Mouse (Mus musculus) CH12.LX (cell line): ENCODE measurements around the gene Hyal3. TPM values are rescaled to one million over a fixed set of nuclear protein-coding genes. Genes with fewer than 3 reads are reported as not detected.

Source experiments
- DNase-seq: peaks from one replicate; pipeline ENCODE4 v3.0.0-alpha.2; 2013; ENCODE audit errors: extremely low read depth
- H3K27ac ChIP-seq: 2 replicates; pipeline ENCODE4 v1.5.1; 2012; ENCODE audit warnings: low read depth, mild to moderate bottlenecking, control low read depth, moderate library complexity; ENCODE audit not compliant: insufficient read depth
- H3K27me3 ChIP-seq: replicated peaks from 2 replicates; pipeline ENCODE3; 2012; ENCODE audit warnings: inconsistent platforms
- H3K36me3 ChIP-seq, 2 experiments: replicated peaks in 1 of 2; 2 replicates each; pipeline versions ENCODE3 to v1.6.1; 2012; ENCODE audit warnings: inconsistent platforms in 1 of 2, low read length in 1 of 2, mild to moderate bottlenecking in 1 of 2, mixed read lengths in 1 of 2, moderate library complexity in 1 of 2; ENCODE audit not compliant: control insufficient read depth in 1 of 2, insufficient read depth in 1 of 2
- H3K4me1 ChIP-seq, 2 experiments: 2 replicates each; pipeline ENCODE4 v1.6.1; 2012; ENCODE audit warnings: inconsistent platforms in 1 of 2, moderate library complexity in 1 of 2; ENCODE audit not compliant: insufficient read depth in 2 of 2, control insufficient read depth in 1 of 2
- H3K4me2 ChIP-seq: 2 replicates; pipeline ENCODE4 v1.6.1; 2012; ENCODE audit warnings: low read depth, mild to moderate bottlenecking, control low read depth; ENCODE audit not compliant: poor library complexity, insufficient read depth, severe bottlenecking
- H3K4me3 ChIP-seq, 3 experiments: fragments of 150-350 bp in 1 of 3; sonication (generic) in 1 of 3; replicated peaks in 1 of 3; 2 replicates each; pipeline versions ENCODE3 to v1.5.1; 2011 to 2012; ENCODE audit warnings: low read depth in 2 of 3, low read length in 2 of 3, mild to moderate bottlenecking in 2 of 3, moderate library complexity in 2 of 3, control low read depth in 1 of 3, improper control_type of control experiment in 1 of 3, inconsistent platforms in 1 of 3, mixed read lengths in 1 of 3; ENCODE audit not compliant: poor library complexity in 1 of 3
- H3K79me2 ChIP-seq: replicated peaks from 2 replicates; pipeline ENCODE4 v1.6.1; 2012; ENCODE audit warnings: mild to moderate bottlenecking, moderate library complexity; ENCODE audit not compliant: control insufficient read depth, poor library complexity, insufficient read depth, severe bottlenecking; ENCODE audit errors: extremely low read depth
- H3K9ac ChIP-seq: 2 replicates; pipeline ENCODE4 v1.6.1; 2012; ENCODE audit warnings: low read depth, mild to moderate bottlenecking, control low read depth, moderate library complexity; ENCODE audit not compliant: insufficient read depth
- H3K9me3 ChIP-seq: replicated peaks from 2 replicates; pipeline ENCODE3; 2012; ENCODE audit warnings: low read length, inconsistent platforms, mixed read lengths
- BHLHE40 ChIP-seq: IDR thresholded peaks from 2 replicates; pipeline ENCODE4 v1.6.1; 2011; ENCODE audit warnings: mild to moderate bottlenecking, low read depth, low read length, improper control_type of control experiment
- CHD1 ChIP-seq: IDR thresholded peaks from 2 replicates; pipeline ENCODE4 v1.6.1; 2012; ENCODE audit warnings: low read depth, low read length, improper control_type of control experiment, inconsistent platforms
- CTCF ChIP-seq, 2 experiments: IDR thresholded peaks in 1 of 2; conservative IDR thresholded peaks in 1 of 2; 2 replicates each; pipeline ENCODE4 v1.5.1; 2011 to 2012; ENCODE audit warnings: low read depth in 2 of 2, low read length in 2 of 2, improper control_type of control experiment in 1 of 2, inconsistent platforms in 1 of 2, mild to moderate bottlenecking in 1 of 2, moderate library complexity in 1 of 2
- ELF1 ChIP-seq: IDR thresholded peaks from 2 replicates; pipeline ENCODE4 v1.6.1; 2014; ENCODE audit warnings: low read depth, mild to moderate bottlenecking, inconsistent platforms, low read length, improper control_type of control experiment
- EP300 ChIP-seq: IDR thresholded peaks from 2 replicates; pipeline ENCODE4 v1.6.1; 2011; ENCODE audit warnings: low read length, improper control_type of control experiment
- ETS1 ChIP-seq: conservative IDR thresholded peaks from 2 replicates; pipeline ENCODE4 v1.6.1; 2012; ENCODE audit warnings: low read depth, mild to moderate bottlenecking, inconsistent platforms, low read length, improper control_type of control experiment, moderate library complexity
- HCFC1 ChIP-seq: IDR thresholded peaks from 2 replicates; pipeline ENCODE4 v1.6.1; 2012; ENCODE audit warnings: low read depth, mild to moderate bottlenecking, inconsistent platforms, low read length, improper control_type of control experiment
- MAX ChIP-seq: IDR thresholded peaks from 2 replicates; pipeline ENCODE4 v1.6.1; 2011; ENCODE audit warnings: low read length, improper control_type of control experiment
- MAZ ChIP-seq: IDR thresholded peaks from 2 replicates; pipeline ENCODE4 v1.6.1; 2012; ENCODE audit warnings: low read depth, mild to moderate bottlenecking, inconsistent platforms, low read length, improper control_type of control experiment, moderate library complexity
- MEF2A ChIP-seq: IDR thresholded peaks from 2 replicates; pipeline ENCODE4 v1.6.1; 2014; ENCODE audit warnings: low read depth, mild to moderate bottlenecking, inconsistent platforms, low read length, improper control_type of control experiment, borderline replicate concordance
- MXI1 ChIP-seq: IDR thresholded peaks from 2 replicates; pipeline ENCODE4 v1.6.1; 2011; ENCODE audit warnings: mild to moderate bottlenecking, low read depth, low read length, improper control_type of control experiment
- NELFE ChIP-seq: IDR thresholded peaks from 2 replicates; pipeline ENCODE4 v1.6.1; 2011; ENCODE audit warnings: low read depth, low read length, improper control_type of control experiment
- PAX5 ChIP-seq: IDR thresholded peaks from 2 replicates; pipeline ENCODE4 v1.6.1; 2012; ENCODE audit warnings: low read length, inconsistent platforms, mixed read lengths
- POLR2A ChIP-seq: IDR thresholded peaks from 2 replicates; pipeline ENCODE4 v1.6.1; 2011; ENCODE audit warnings: low read depth, mild to moderate bottlenecking, improper control_type of control experiment, low read length
- POLR2AphosphoS2 ChIP-seq: IDR thresholded peaks from 2 replicates; pipeline ENCODE4 v1.6.1; 2011; ENCODE audit warnings: low read depth, low read length, improper control_type of control experiment
- RAD21 ChIP-seq: IDR thresholded peaks from 2 replicates; pipeline ENCODE4 v1.6.1; 2011; ENCODE audit warnings: low read depth, mild to moderate bottlenecking, low read length, improper control_type of control experiment, moderate library complexity
- RCOR1 ChIP-seq: conservative IDR thresholded peaks from 2 replicates; pipeline ENCODE4 v1.6.1; 2012; ENCODE audit warnings: low read depth, mild to moderate bottlenecking, inconsistent platforms, low read length, improper control_type of control experiment
- SIN3A ChIP-seq: IDR thresholded peaks from 2 replicates; pipeline ENCODE4 v1.6.1; 2012; ENCODE audit warnings: low read length, improper control_type of control experiment, inconsistent platforms
- TCF12 ChIP-seq: IDR thresholded peaks from 2 replicates; pipeline ENCODE4 v1.6.1; 2014; ENCODE audit warnings: low read depth, mild to moderate bottlenecking, inconsistent platforms, low read length, improper control_type of control experiment
- UBTF ChIP-seq: IDR thresholded peaks from 2 replicates; pipeline ENCODE4 v1.6.1; 2012; ENCODE audit warnings: low read depth, mild to moderate bottlenecking, inconsistent platforms, low read length, improper control_type of control experiment, moderate library complexity
- ZMIZ1 ChIP-seq: IDR thresholded peaks from 2 replicates; pipeline ENCODE4 v1.6.1; 2012; ENCODE audit warnings: low read depth, mild to moderate bottlenecking, inconsistent platforms, low read length, improper control_type of control experiment
- dilution Hi-C: fragments of 300-500 bp; cut with MboI; formaldehyde crosslinking; loops from 2 replicates; pipeline ENCODE4 v1.14.3; 2020; ENCODE audit warnings: low sequenced_read_pairs; ENCODE audit not compliant: extremely low pct_unique_long_range_greater_than_20kb, extremely low pct_ligation_motif_present
- in situ Hi-C: fragments of 300-500 bp; cut with MboI; formaldehyde crosslinking; loops from 3 replicates; pipeline ENCODE4 v1.14.3; 2019; ENCODE audit warnings: low sequenced_read_pairs, low pct_ligation_motif_present, low pct_unique_long_range_greater_than_20kb, mixed read lengths
- polyA plus RNA-seq: library from polyadenylated mRNA; unstranded; fragments of >175 nt; gene quantifications from 2 replicates; pipeline ENCODE4 v1.2.1, GENCODE M21; 2012; ENCODE audit warnings: low read depth; ENCODE audit not compliant: insufficient read length
- total RNA-seq, 2 experiments: library from RNA; depleted of rRNA; stranded (reverse); fragments of 300-350 nt in 1 of 2; fragments of >200 nt in 1 of 2; gene quantifications; 2 replicates each; pipeline ENCODE4 v1.2.3; 2012 to 2014

The Hyal3 gene
- total and polyA plus RNA-seq, 3 experiments: 0.12 to 0.21 (median 0.13) TPM

GRCm38 (mm10) chr9:107599433-107599832 lies 18.8 kb downstream of the Hyal3 start:
- H3K9me3 ChIP-seq: no peaks in the 10 kb centered on the region
- in situ Hi-C loops: no loop called here
- no peak for TF ChIP-seq RAD21
- TF ChIP-seq ELF1: no peak
- TF ChIP-seq PAX5: no peak
- no peak for TF ChIP-seq EP300
- TF ChIP-seq CTCF (conservative IDR thresholded peaks at IDR 0.05 in 1 of 2, IDR thresholded peaks at IDR 0.05 in 1 of 2; ENCODE audit: low read depth in 2 of 2, low read length in 2 of 2): no peak
- TF ChIP-seq CHD1: no peak
- no peak for TF ChIP-seq POLR2A
- TF ChIP-seq MEF2A: no peak
- TF ChIP-seq ZMIZ1: no peak
- TF ChIP-seq NELFE: no peak
- no peak for TF ChIP-seq UBTF
- TF ChIP-seq HCFC1: no peak
- TF ChIP-seq SIN3A: no peak
- no peak for TF ChIP-seq BHLHE40
- no peak for TF ChIP-seq POLR2AphosphoS2

DNA sequence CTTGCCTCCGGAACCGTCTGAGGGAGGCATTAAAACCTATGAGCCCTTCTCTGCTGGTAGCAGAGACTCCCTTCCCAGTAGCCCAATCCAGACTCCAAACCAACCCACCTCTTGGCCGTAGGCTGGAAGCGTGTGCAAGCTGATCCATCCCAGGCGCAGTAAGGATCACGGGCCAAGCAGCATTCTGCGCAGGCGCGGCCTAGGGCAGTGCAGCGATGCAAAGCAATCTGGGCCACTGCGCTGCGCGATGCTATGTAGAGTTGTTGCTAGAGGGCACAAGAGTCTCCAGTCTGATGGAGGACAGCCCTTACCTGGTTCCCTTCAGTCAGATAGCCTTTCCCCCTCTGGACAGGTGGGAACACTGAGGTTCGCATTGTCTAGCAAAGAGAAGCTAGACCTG lies 19.2 kb downstream of the Hyal3 start:
- in situ Hi-C loops (no loop called here), dilution Hi-C loops (no loop called here)
- Histone ChIP-seq H3K9ac (no peak overlapping the region), H3K27ac (no peak overlapping the region), H3K4me2 (no peak overlapping the region), H3K79me2 (no peaks in the 10 kb centered on the region), H3K4me1 (peaks cover 24 to 43% of the 10 kb centered on the region in 2 experiments), H3K4me3 (no peak overlapping the region), H3K27me3 (no peaks in the 10 kb centered on the region), H3K9me3 (no peaks in the 10 kb centered on the region), H3K36me3 (peaks cover 4 to 66% of the 10 kb centered on the region in 2 experiments)
- TF ChIP-seq TCF12 (no peak), RCOR1 (no peak), ELF1 (no peak), BHLHE40 (no peak), MAZ (no peak), MXI1 (no peak), NELFE (no peak), POLR2AphosphoS2 (no peak), RAD21 (no peak), MAX (no peak), ETS1 (no peak)
- DNase-seq: no peak

More at GRCm38 (mm10) chr9:107599433-107599832, 18.8 kb downstream of the Hyal3 start:
- Histone ChIP-seq H3K9ac (no peak overlapping the region), H3K4me2 (no peak overlapping the region), H3K27ac (no peak overlapping the region), H3K79me2 (no peaks in the 10 kb centered on the region), H3K4me1 (peaks cover 24 to 39% of the 10 kb centered on the region in 2 experiments), H3K36me3 (peaks cover 4 to 70% of the 10 kb centered on the region in 2 experiments), H3K4me3 (no peak overlapping the region), H3K27me3 (no peaks in the 10 kb centered on the region)
- no peak for DNase-seq
- dilution Hi-C loops: no loop called here
